Mouse (Mus musculus) liver, postnatal 0 days (tissue): Measurements from ENCODE around the gene Hist2h4. TPM values are rescaled to one million over a fixed set of nuclear protein-coding genes. Genes with fewer than 3 reads are reported as not detected.

Experiments used
- ATAC-seq: fragments of 200-750 bp; cut with Nextera tagmentation; 2 replicates; pipeline ENCODE4 v1.8.0; 2017; ENCODE audit warnings: mild to moderate bottlenecking, moderate library complexity
- DNase-seq: peaks from one replicate; pipeline ENCODE4 v3.0.0-alpha.2; 2016
- H3K27ac ChIP-seq: fragments of 300-500 bp; sonication (generic); 2 replicates; pipeline ENCODE4 v1.5.1; 2014; ENCODE audit warnings: antibody characterized with exemption, moderate library complexity, mild to moderate bottlenecking, low read depth
- H3K27me3 ChIP-seq: fragments of 300-500 bp; sonication (generic); 2 replicates; pipeline ENCODE4 v1.6.1; 2014; ENCODE audit warnings: low read length, control low read depth, mixed read lengths; ENCODE audit not compliant: insufficient read depth
- H3K36me3 ChIP-seq: fragments of 300-500 bp; sonication (generic); replicated peaks from 2 replicates; pipeline ENCODE4 v1.6.1; 2014; ENCODE audit warnings: mild to moderate bottlenecking, control low read depth, low read length, moderate library complexity, mixed read lengths; ENCODE audit not compliant: insufficient read depth
- H3K4me1 ChIP-seq: fragments of 300-500 bp; sonication (generic); 2 replicates; pipeline ENCODE4 v1.6.1; 2014; ENCODE audit warnings: antibody characterized with exemption, mild to moderate bottlenecking, control low read depth; ENCODE audit not compliant: insufficient read depth
- H3K4me2 ChIP-seq: fragments of 300-500 bp; sonication (generic); 2 replicates; pipeline ENCODE4 v1.6.1; 2014; ENCODE audit warnings: low read depth, mild to moderate bottlenecking, low read length, moderate library complexity, mixed read lengths
- H3K4me3 ChIP-seq: fragments of 300-500 bp; sonication (generic); 2 replicates; pipeline ENCODE4 v1.5.1; 2014; ENCODE audit warnings: low read depth, low read length
- H3K9ac ChIP-seq: fragments of 300-500 bp; sonication (generic); replicated peaks from 2 replicates; pipeline ENCODE4 v1.6.1; 2014; ENCODE audit warnings: mild to moderate bottlenecking, moderate library complexity
- H3K9me3 ChIP-seq: fragments of 300-500 bp; sonication (generic); 2 replicates; pipeline ENCODE4 v1.6.1; 2016; ENCODE audit warnings: mild to moderate bottlenecking, control low read depth, low read length, mixed read lengths
- CTCF ChIP-seq: sonication (generic); IDR thresholded peaks from 2 replicates; pipeline ENCODE4 v1.5.1; 2016; ENCODE audit warnings: antibody characterized with exemption, low read depth
- EP300 ChIP-seq: IDR thresholded peaks from 2 replicates; pipeline ENCODE4 v1.6.1; 2016; ENCODE audit warnings: antibody characterized with exemption, low read depth, mild to moderate bottlenecking
- WGBS: fragments of 180-500 bp; shearing (Covaris S2); extraction: QIAGEN DNeasy Blood & Tissue Kit; methylation state at CpG from one replicate; pipeline ENCODE4 v1.1.7; 2014; ENCODE audit not compliant: insufficient replicate concordance; 5-methylcytosine and 5-hydroxymethylcytosine counted together
- polyA plus RNA-seq: library from polyadenylated mRNA; unstranded; fragments of >200 nt; fragmentation: Nextera tagmentation; extraction: Ambion mirVana; gene quantifications from 2 replicates; pipeline ENCODE4 v1.2.1, GENCODE M21; 2015

The Hist2h4 gene
- polyA plus RNA-seq, 1 experiment from 2014 or later, result 56.7 TPM

GRCm38 (mm10) chr3:96230404-96230803 lies 32.7 kb downstream of the Hist2h4 start:
- H3K9me3 ChIP-seq, result no peaks in the 10 kb centered on the region
- TF ChIP-seq CTCF (no peak), EP300 (no peak)
- no peak overlapping the region for H3K4me2 ChIP-seq
- no peak overlapping the region for H3K27ac ChIP-seq
- DNase-seq (no peak), ATAC-seq (no peak)
- WGBS, result 55% methylated on average over 2 of the region's 2 CpGs
- H3K9ac ChIP-seq, result no peak overlapping the region
- H3K27me3 ChIP-seq, result no peaks in the 10 kb centered on the region
- no peak overlapping the region for H3K4me3 ChIP-seq
- H3K4me1 ChIP-seq, result peaks cover 3% of the 10 kb centered on the region
- H3K36me3 ChIP-seq, result no peaks in the 10 kb centered on the region

GRCm38 (mm10) chr3:96228828-96229227 lies 34.3 kb downstream of the Hist2h4 start:
- H3K4me1 ChIP-seq, result peaks cover 17% of the 10 kb centered on the region
- H3K9ac ChIP-seq, result no peak overlapping the region
- H3K27ac ChIP-seq, result no peak overlapping the region
- no peak for DNase-seq
- ATAC-seq, result no peak
- H3K36me3 ChIP-seq, result no peaks in the 10 kb centered on the region
- WGBS, result 59% methylated on average over 2 of the region's 2 CpGs
- H3K4me3 ChIP-seq, result no peak overlapping the region
- no peaks in the 10 kb centered on the region for H3K27me3 ChIP-seq
- no peaks in the 10 kb centered on the region for H3K9me3 ChIP-seq
- no peak overlapping the region for H3K4me2 ChIP-seq
- no peak for TF ChIP-seq CTCF
- TF ChIP-seq EP300, result no peak

GRCm38 (mm10) chr3:96226695-96227648 lies 36.1 kb downstream of the Hist2h4 start:
- Histone ChIP-seq H3K4me2 (no peak overlapping the region), H3K4me3 (no peak overlapping the region), H3K27ac (no peak overlapping the region), H3K27me3 (no peaks in the 10 kb centered on the region), H3K9me3 (no peaks in the 10 kb centered on the region), H3K4me1 (peaks cover 34% of the 10 kb centered on the region), H3K9ac (no peak overlapping the region), H3K36me3 (no peaks in the 10 kb centered on the region)
- TF ChIP-seq CTCF, result no peak
- TF ChIP-seq EP300, result no peak
- 64% methylated on average over 8 of the region's 8 CpGs for WGBS
- no peak for DNase-seq
- peak; percentile 28; the same call in 1 of the 2 replicates for ATAC-seq

- H3K9ac ChIP-seq, result peak overlapping the region; percentile 31; the same call in 1 of the 2 replicates
Measured at GRCm38 (mm10) chr3:96225421-96225820, 37.7 kb downstream of the Hist2h4 start.

GRCm38 (mm10) chr3:96222774-96223173 lies 40.3 kb downstream of the Hist2h4 start:
- Histone ChIP-seq H3K36me3 (no peaks in the 10 kb centered on the region), H3K9me3 (no peaks in the 10 kb centered on the region), H3K27ac (peak overlapping the region; percentile 99; the same call in 1 of the 2 replicates), H3K4me3 (peak overlapping the region; percentile 67), H3K9ac (peak overlapping the region; percentile 93), H3K4me1 (peaks cover 45% of the 10 kb centered on the region), H3K4me2 (peak overlapping the region; percentile 70), H3K27me3 (no peaks in the 10 kb centered on the region)
- TF ChIP-seq CTCF, result no peak
- TF ChIP-seq EP300, result no peak
- no peak for DNase-seq
- WGBS, result 65% methylated on average over 4 of the region's 4 CpGs
- no peak for ATAC-seq

More at GRCm38 (mm10) chr3:96225421-96225820, 37.7 kb downstream of the Hist2h4 start:
- DNase-seq (no peak), ATAC-seq (no peak)
- no peak for TF ChIP-seq EP300
- no peak for TF ChIP-seq CTCF
- Histone ChIP-seq H3K4me1 (peaks cover 38% of the 10 kb centered on the region), H3K9me3 (no peaks in the 10 kb centered on the region), H3K27ac (no peak overlapping the region), H3K27me3 (no peaks in the 10 kb centered on the region), H3K4me3 (no peak overlapping the region), H3K36me3 (no peaks in the 10 kb centered on the region), H3K4me2 (peak overlapping the region; percentile 70)
- 66% methylated on average over 2 of the region's 2 CpGs for WGBS

DNA sequence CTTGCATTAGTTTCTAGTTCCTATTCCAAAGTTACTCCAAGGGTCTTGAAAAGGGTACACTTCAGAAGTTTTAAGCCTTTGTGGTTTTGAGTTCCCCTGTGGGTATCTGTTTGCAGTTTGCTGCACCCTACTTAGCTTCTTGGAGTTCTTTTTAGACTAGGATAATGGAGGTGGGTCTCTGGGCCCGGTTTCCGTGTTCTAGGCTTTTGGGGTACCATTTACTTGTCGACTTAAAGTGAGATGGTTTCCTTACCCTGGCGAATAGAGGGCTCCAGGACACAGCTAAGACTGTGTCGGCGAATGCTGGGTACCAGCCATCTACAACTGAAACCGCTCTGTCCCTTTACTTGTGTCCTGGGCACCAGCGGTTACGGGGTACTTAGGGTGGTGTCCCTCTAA lies 41.5 kb downstream of the Hist2h4 start:
- Histone ChIP-seq H3K27ac (peak overlapping the region; percentile 99), H3K4me1 (peaks cover 45% of the 10 kb centered on the region), H3K9ac (peak overlapping the region; percentile 93), H3K4me3 (peak overlapping the region; percentile 67), H3K9me3 (no peaks in the 10 kb centered on the region), H3K4me2 (peak overlapping the region; percentile 70), H3K27me3 (no peaks in the 10 kb centered on the region), H3K36me3 (no peaks in the 10 kb centered on the region)
- TF ChIP-seq EP300, result no peak
- no peak for TF ChIP-seq CTCF
- ATAC-seq (no peak), DNase-seq (peak; percentile 55)
- WGBS, result 13% methylated on average over 9 of the region's 9 CpGs
